Mouse (Mus musculus) G1E (cell line): Measurements from ENCODE around the gene Calcb. TPM values are rescaled to one million over a fixed set of nuclear protein-coding genes. Genes with fewer than 3 reads are reported as not detected.
"Not testable (repeated sequence)": the region's sequence is repeated elsewhere in the genome, so short reads cannot be mapped to it uniquely, and the experiment has no call there.

Experiments
- ATAC-seq: 2 replicates; pipeline ENCODE4 v1.8.0; 2016; ENCODE audit warnings: mild to moderate bottlenecking; ENCODE audit not compliant: insufficient number of reproducible peaks, poor library complexity, low FRiP score, severe bottlenecking; ENCODE audit errors: extremely low read depth
- DNase-seq: peaks from one replicate; pipeline ENCODE4 v3.0.0; 2012; ENCODE audit warnings: low spot score
- H3K27me3 ChIP-seq: 2 replicates; pipeline ENCODE4 v1.6.1; 2012; ENCODE audit warnings: mild to moderate bottlenecking, low read length, inconsistent platforms; ENCODE audit not compliant: insufficient read depth
- H3K36me3 ChIP-seq: replicated peaks from 2 replicates; pipeline ENCODE3; 2012; ENCODE audit warnings: mild to moderate bottlenecking, inconsistent platforms
- H3K4me1 ChIP-seq: 2 replicates; pipeline ENCODE4 v1.6.1; 2012; ENCODE audit warnings: low read depth, low read length, inconsistent platforms, mixed read lengths; ENCODE audit not compliant: insufficient read depth
- H3K4me3 ChIP-seq: 2 replicates; pipeline ENCODE4 v1.5.1; 2012; ENCODE audit warnings: low read depth, mild to moderate bottlenecking, inconsistent platforms, low read length, moderate library complexity, mixed read lengths
- H3K9me3 ChIP-seq: replicated peaks from 2 replicates; pipeline ENCODE4 v1.6.1; 2012; ENCODE audit warnings: inconsistent platforms
- CTCF ChIP-seq: IDR thresholded peaks from 2 replicates; pipeline ENCODE4 v1.5.1; 2012; ENCODE audit warnings: low read depth, low read length, inconsistent platforms, mixed read lengths
- GATA1 ChIP-seq: IDR thresholded peaks from 2 replicates; pipeline ENCODE4 v1.6.1; 2012; ENCODE audit warnings: borderline replicate concordance, low read length, inconsistent platforms, mixed read lengths
- GATA2 ChIP-seq: IDR thresholded peaks from 2 replicates; pipeline ENCODE4 v1.6.1; 2012; ENCODE audit warnings: low read depth, low read length, inconsistent platforms, borderline replicate concordance
- POLR2AphosphoS5 ChIP-seq: IDR thresholded peaks from 2 replicates; pipeline ENCODE4 v1.6.1; 2012; ENCODE audit warnings: low read depth, low read length, inconsistent platforms; ENCODE audit not compliant: insufficient replicate concordance
- TAL1 ChIP-seq: conservative IDR thresholded peaks from 2 replicates; pipeline ENCODE4 v1.6.1; 2012; ENCODE audit warnings: low read depth, low read length, inconsistent platforms, mixed read lengths
- polyA plus RNA-seq: library from polyadenylated mRNA; stranded (reverse); fragments of >175 nt; gene quantifications from 2 replicates; pipeline ENCODE4 v1.2.3, GENCODE M21; 2012
- total RNA-seq, 2 experiments: library from RNA; stranded (forward) in 1 of 2; stranded (reverse) in 1 of 2; fragments of 200-1000 nt in 1 of 2; fragments of >200 nt in 1 of 2; fragmentation: Nextera tagmentation in 1 of 2; gene quantifications; 2 replicates each; pipeline ENCODE4 v1.2.3; 2014 to 2017

Calcb gene
- total and polyA plus RNA-seq, 3 experiments: not detected

DNA sequence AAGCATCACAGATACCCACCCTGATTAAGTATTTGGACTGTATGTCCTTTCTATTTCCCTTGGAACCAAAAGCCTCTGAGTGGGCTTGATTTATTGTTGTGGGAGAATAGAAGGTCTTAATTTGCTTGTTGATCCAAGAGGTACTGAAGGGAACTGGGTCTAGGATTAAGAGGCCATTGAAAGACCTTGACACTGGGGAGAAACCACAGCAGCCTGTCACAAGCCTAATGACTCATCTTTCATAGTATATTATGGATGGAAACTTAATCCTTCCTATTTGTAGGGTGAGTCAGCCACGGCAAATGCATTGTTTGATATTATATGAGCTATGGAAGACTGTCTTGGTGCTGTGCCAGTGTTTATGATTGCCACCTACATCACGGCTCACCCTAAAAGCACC is 8.0 kb upstream of the Calcb start:
- 0 out of 2 replicates have a peak, but pooled peaks cover 3% of the 10 kb centered on the region for H3K27me3 ChIP-seq
- H3K4me3 ChIP-seq: no peak overlapping the region
- no peak for TF ChIP-seq GATA2
- no peaks in the 10 kb centered on the region for H3K9me3 ChIP-seq
- H3K4me1 ChIP-seq: no peaks in the 10 kb centered on the region
- no peaks in the 10 kb centered on the region for H3K36me3 ChIP-seq
- DNase-seq (no peak), ATAC-seq (no peak)

DNA sequence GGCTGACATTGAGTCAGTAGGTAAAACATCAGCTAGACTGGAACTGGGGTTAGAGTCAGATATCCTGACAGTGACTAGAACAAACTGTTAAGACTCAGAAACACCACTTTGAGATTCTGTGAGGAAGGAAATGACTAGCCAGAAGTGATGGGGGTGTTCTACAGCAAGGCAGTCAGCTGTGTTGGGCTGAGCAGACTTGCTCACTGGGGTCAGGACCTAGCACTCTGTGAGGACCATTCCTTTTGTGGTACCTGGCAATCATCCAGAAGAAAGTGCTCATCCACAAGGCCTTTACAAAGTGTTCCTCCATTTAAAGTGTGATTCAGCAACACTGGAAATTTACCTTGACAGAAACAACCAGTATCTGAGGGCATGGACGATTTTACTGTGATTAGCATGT is 5.9 kb upstream of the Calcb start:
- H3K9me3 ChIP-seq: no peaks in the 10 kb centered on the region
- TF ChIP-seq GATA2 (no peak), POLR2AphosphoS5 (no peak), CTCF (no peak)
- ATAC-seq: no peak

DNA sequence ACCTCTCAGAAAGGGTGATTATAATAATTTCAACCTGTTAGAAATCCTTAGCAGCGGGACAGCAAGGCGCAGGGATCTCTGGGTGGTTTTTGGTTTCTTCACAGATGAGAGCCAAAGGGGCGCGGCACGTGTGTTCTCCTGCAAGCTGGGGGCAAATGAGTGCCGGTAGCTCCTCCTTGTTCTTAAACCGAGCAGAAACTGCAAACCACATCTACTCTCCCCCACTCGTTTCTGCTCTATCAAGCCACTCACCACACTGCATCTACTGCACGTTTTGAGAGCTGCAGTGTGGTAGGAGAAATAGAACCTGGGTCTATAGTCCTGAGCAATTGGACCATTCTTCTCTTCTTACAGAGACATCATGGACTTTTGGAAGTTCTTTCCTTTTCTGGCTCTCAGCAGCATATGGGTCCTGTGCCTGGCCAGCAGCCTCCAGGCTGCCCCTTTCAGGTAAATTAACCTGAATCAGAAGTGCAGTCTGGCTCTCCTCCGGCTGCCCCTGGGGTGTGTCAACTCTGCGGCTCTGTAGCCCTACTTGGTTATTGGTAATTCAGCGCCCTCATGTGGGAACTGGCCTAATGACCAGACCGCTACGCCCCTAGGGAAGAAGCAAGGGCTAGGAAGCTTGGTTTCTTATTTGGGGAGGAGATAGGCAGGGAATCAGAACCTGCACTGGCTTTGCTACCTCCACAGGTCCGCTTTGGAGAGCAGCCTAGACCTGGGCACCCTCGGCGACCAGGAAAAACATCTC is 1.1 kb downstream of the Calcb start:
- Histone ChIP-seq H3K4me3 (no peak overlapping the region), H3K4me1 (no peaks in the 10 kb centered on the region), H3K27me3 (0 out of 2 replicates have a peak, but pooled peaks cover 5% of the 10 kb centered on the region), H3K9me3 (no peaks in the 10 kb centered on the region), H3K36me3 (no peaks in the 10 kb centered on the region)
- DNase-seq: no peak
- no peak for ATAC-seq
- TF ChIP-seq POLR2AphosphoS5: no peak
- no peak for TF ChIP-seq TAL1
- no peak for TF ChIP-seq CTCF
- no peak for TF ChIP-seq GATA1
- TF ChIP-seq GATA2: no peak

More for the DNA sequence above, 5.9 kb upstream of the Calcb start:
- no peak overlapping the region for H3K4me3 ChIP-seq
- 0 out of 2 replicates have a peak, but pooled peaks cover 3% of the 10 kb centered on the region for H3K27me3 ChIP-seq
- no peaks in the 10 kb centered on the region for H3K36me3 ChIP-seq
- no peak for DNase-seq
- no peaks in the 10 kb centered on the region for H3K4me1 ChIP-seq

DNA sequence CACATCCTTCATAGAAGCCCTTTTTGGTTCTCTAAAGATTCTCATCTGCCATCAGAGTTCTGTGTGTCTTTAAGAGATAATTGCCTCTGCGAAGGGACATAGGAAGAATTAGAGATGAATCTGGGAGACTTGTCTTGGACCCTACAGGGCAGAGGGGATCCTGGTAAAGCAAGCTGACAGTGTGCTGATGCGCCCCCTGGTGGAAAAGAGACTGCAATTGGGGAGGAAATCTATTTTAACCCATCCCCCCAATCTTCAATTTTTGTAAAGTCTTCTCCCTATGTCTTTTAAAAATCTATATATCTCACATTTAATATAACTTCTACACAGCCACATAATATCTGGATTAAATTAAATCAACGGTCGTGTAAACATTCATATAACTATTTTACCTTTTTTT is 11.3 kb downstream of the Calcb start:
- ATAC-seq, H3K4me1 ChIP-seq, H3K27me3 ChIP-seq, DNase-seq, H3K36me3 ChIP-seq, H3K4me3 ChIP-seq, H3K9me3 ChIP-seq: not testable (repeated sequence)
- 0 out of 2 replicates have a peak, but pooled peaks have one; percentile 5 for TF ChIP-seq CTCF

DNA sequence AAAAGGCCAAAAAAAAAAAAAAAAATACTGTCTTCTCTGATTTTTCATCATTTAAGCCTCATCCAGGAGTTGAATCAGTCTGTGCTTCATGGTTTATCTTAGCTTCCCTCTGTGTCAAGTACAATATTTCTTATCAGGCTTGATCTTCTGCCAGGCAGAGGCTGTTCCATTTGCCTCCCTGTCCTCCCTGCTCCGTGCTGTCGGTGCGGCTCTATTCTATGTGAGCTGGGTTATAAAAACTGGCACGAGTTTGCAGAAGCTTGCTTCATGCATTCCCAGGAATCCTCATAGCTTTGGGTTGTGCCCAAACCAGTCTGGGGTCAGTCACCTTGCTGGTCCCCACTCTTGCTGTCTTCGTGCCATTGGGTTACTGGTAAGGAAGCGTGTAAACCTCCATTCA is 12.7 kb downstream of the Calcb start:
- H3K9me3 ChIP-seq: no peaks in the 10 kb centered on the region
- no peak for DNase-seq
- H3K4me1 ChIP-seq: no peaks in the 10 kb centered on the region
- peaks cover 5% of the 10 kb centered on the region; the same call in 1 of the 2 replicates for H3K27me3 ChIP-seq
- no peaks in the 10 kb centered on the region for H3K36me3 ChIP-seq
- no peak overlapping the region for H3K4me3 ChIP-seq
- no peak for TF ChIP-seq CTCF
- no peak for ATAC-seq

DNA sequence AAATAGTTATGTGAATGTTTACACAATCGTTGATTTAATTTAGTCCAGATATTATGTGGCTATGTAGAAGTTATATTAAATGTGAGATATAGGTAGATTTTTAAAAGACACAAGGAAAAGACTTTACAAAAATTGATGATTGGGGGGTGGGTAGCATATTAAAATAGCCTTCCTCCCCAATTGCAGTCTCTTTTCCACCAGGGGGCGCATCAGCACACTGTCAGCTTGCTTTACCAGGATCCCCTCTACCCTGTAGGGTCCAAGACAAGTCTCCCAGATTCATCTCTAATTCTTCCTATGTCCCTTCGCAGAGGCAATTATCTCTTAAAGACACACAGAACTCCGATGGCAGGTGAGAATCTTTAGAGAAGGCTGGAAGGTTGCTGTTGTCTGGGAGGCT is 13.3 kb downstream of the Calcb start:
- DNase-seq, ATAC-seq: not testable (repeated sequence)
- TF ChIP-seq CTCF: peak; percentile 3; the same call in 1 of the 2 replicates

DNA sequence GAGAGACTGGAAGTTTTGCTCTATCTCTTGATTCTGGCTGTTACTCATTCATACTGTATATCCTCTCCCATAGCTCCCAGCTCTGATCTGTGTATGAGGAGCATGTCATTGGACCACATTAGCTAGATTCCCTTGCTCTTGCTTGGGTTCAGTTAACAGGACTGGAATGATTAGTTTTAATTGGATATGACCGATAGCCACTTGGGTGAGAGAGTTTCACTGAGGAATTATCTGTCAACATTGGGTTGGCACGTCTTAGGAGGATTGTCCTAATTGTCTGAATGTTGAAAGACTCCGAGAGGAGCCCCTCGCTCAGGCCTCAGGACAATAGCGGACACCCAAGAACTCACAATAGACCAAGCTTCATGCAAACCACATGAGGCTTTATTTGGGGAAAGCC is 17.8 kb downstream of the Calcb start:
- Histone ChIP-seq H3K4me1 (no peaks in the 10 kb centered on the region), H3K4me3 (no peak overlapping the region), H3K36me3 (no peaks in the 10 kb centered on the region), H3K27me3 (no peaks in the 10 kb centered on the region), H3K9me3 (no peaks in the 10 kb centered on the region)
- TF ChIP-seq CTCF (no peak), GATA1 (no peak), GATA2 (no peak), POLR2AphosphoS5 (no peak), TAL1 (no peak)
- no peak for DNase-seq
- ATAC-seq: no peak

More for the DNA sequence above, 13.3 kb downstream of the Calcb start:
- not testable (repeated sequence) for H3K9me3 ChIP-seq, H3K4me3 ChIP-seq, H3K4me1 ChIP-seq, H3K36me3 ChIP-seq, H3K27me3 ChIP-seq
